Comparison of ENCODE assay signal across 15 mouse cellular contexts in genomic region chr11:63897856-63898508, GRCm38 (mm10). TPM values are rescaled to one million over a fixed set of nuclear protein-coding genes. Genes with fewer than 3 reads are reported as not detected.
A peak's percentile ranks its signal among the peaks of the same experiment; 100 is the strongest.
DNase-seq lines count a peak whose midpoint lies in the region; ATAC-seq and TF ChIP-seq lines count a peak whose summit lies in the region.
"Had no signal": no experiment of that assay in that cellular context is flagged by ENCODE, and none has a peak within 500 bp of the region (broad histone marks: within the 10 kb centered on the region; RNA-seq: fewer than 3 reads in every experiment).

No protein-coding gene starts in this region.

- H3K4me3 ChIP-seq in hindbrain, embryonic 12.5 days: no peak overlapping the region
- no peak overlapping the region for H3K4me3 ChIP-seq in hindbrain, embryonic 16.5 days (ENCODE audit: low read length)
- H3K4me3 ChIP-seq in ES-Bruce4 (ENCODE audit: low read depth, low read length): no peak overlapping the region
- H3K4me3 ChIP-seq in midbrain, embryonic 12.5 days: no peak overlapping the region
- H3K4me3 ChIP-seq in heart, embryonic 12.5 days: no peak overlapping the region
- no peak overlapping the region for H3K4me3 ChIP-seq in stomach, postnatal 0 days (ENCODE audit: low read depth, low read length)
- H3K4me3 ChIP-seq: erythroblast, embryonic 14.5 days; heart, adult 2 months; megakaryocyte, embryonic 14.5 days had no signal

- no peak for TF ChIP-seq EP300 in ES-Bruce4 (IDR thresholded peaks at IDR 0.05; ENCODE audit: insufficient read depth, low read depth, low read length)
- TF ChIP-seq EP300 in stomach, postnatal 0 days (optimal IDR thresholded peaks at IDR 0.05): no peak

- H3K27ac ChIP-seq in hindbrain, embryonic 12.5 days: peak overlapping the region; percentile 45; the same call in 1 of the 2 replicates
- H3K27ac ChIP-seq in hindbrain, embryonic 16.5 days (ENCODE audit: low read depth, low read length): no peak overlapping the region
- H3K27ac ChIP-seq in ES-Bruce4 (ENCODE audit: insufficient read depth, low read length): peak overlapping the region; percentile 80
- H3K27ac ChIP-seq in midbrain, embryonic 12.5 days (replicated peaks): peak overlapping the region; percentile 88
- H3K27ac ChIP-seq in heart, embryonic 12.5 days (ENCODE audit: poor library complexity, severe bottlenecking): no peak overlapping the region
- H3K27ac ChIP-seq in stomach, postnatal 0 days (replicated peaks): no peak overlapping the region
- H3K27ac ChIP-seq: heart, adult 2 months had no signal

- no peak for TF ChIP-seq CTCF in ES-Bruce4 (IDR thresholded peaks at IDR 0.05; ENCODE audit: low read depth, low read length)
- TF ChIP-seq CTCF in stomach, postnatal 0 days (IDR thresholded peaks at IDR 0.05; ENCODE audit: low read depth): no peak

- no peak for TF ChIP-seq POLR2A in ES-Bruce4 (IDR thresholded peaks at IDR 0.05; ENCODE audit: insufficient read depth, low read length)

- DNase-seq in embryo, embryonic 11 days: peak; percentile 48
- DNase-seq in stomach, postnatal 0 days (ENCODE audit: low spot score): no peak
- DNase-seq: cerebellum, adult 18-20 months; heart, adult 2 months; heart, postnatal 14 days; kidney, postnatal 10 days had no signal

- 0 out of 2 replicates have a peak, but pooled peaks have one; percentile 21 for ATAC-seq in hindbrain, embryonic 12.5 days (ENCODE audit: low FRiP score)
- ATAC-seq in hindbrain, embryonic 16.5 days: no peak
- peak; percentile 51 for ATAC-seq in midbrain, embryonic 12.5 days (ENCODE audit: low FRiP score, low read depth)
- no peak for ATAC-seq in heart, embryonic 12.5 days (ENCODE audit: insufficient number of reproducible peaks, low FRiP score)
- no peak; the same call in 1 of the 2 replicates for ATAC-seq in stomach, postnatal 0 days (ENCODE audit: low FRiP score, low TSS enrichment)
- ATAC-seq: intestine, embryonic 16.5 days had no signal

- peaks cover 27% of the 10 kb centered on the region for H3K4me1 ChIP-seq in hindbrain, embryonic 12.5 days
- no peaks in the 10 kb centered on the region for H3K4me1 ChIP-seq in hindbrain, embryonic 16.5 days (ENCODE audit: control insufficient read depth, insufficient read depth, low read depth, low read length)
- peaks cover 10% of the 10 kb centered on the region for H3K4me1 ChIP-seq in ES-Bruce4 (ENCODE audit: control insufficient read depth, insufficient read depth, low read length)
- peaks cover 59% of the 10 kb centered on the region for H3K4me1 ChIP-seq in midbrain, embryonic 12.5 days
- peaks cover 3% of the 10 kb centered on the region; the same call in 1 of the 2 replicates for H3K4me1 ChIP-seq in heart, embryonic 12.5 days (replicated peaks)
- H3K4me1 ChIP-seq in stomach, postnatal 0 days (replicated peaks; ENCODE audit: control insufficient read depth, insufficient read depth): no peaks in the 10 kb centered on the region
- H3K4me1 ChIP-seq: megakaryocyte, embryonic 14.5 days had no signal

- no peaks in the 10 kb centered on the region for H3K27me3 ChIP-seq in hindbrain, embryonic 12.5 days
- H3K27me3 ChIP-seq in hindbrain, embryonic 16.5 days (replicated peaks; ENCODE audit: control insufficient read depth, insufficient read depth, low read length): no peaks in the 10 kb centered on the region
- H3K27me3 ChIP-seq in ES-Bruce4 (ENCODE audit: control insufficient read depth, insufficient read depth, low read length, poor library complexity, severe bottlenecking): no peaks in the 10 kb centered on the region
- peaks cover 7% of the 10 kb centered on the region for H3K27me3 ChIP-seq in midbrain, embryonic 12.5 days
- no peaks in the 10 kb centered on the region for H3K27me3 ChIP-seq in heart, embryonic 12.5 days (replicated peaks)
- no peaks in the 10 kb centered on the region for H3K27me3 ChIP-seq in stomach, postnatal 0 days (ENCODE audit: control insufficient read depth, insufficient read depth, low read length)

- 33% methylated on average over 13 of the region's 13 CpGs for WGBS in hindbrain, embryonic 12.5 days
- 39% methylated on average over 13 of the region's 13 CpGs for WGBS in hindbrain, embryonic 16.5 days
- WGBS in midbrain, embryonic 12.5 days: 21% methylated on average over 13 of the region's 13 CpGs
- WGBS in heart, embryonic 12.5 days: 68% methylated on average over 13 of the region's 13 CpGs
- 78% methylated on average over 13 of the region's 13 CpGs for WGBS in stomach, postnatal 0 days

- no peak overlapping the region for H3K4me2 ChIP-seq in hindbrain, embryonic 12.5 days (replicated peaks)
- no peak overlapping the region for H3K4me2 ChIP-seq in hindbrain, embryonic 16.5 days (ENCODE audit: low read length)
- H3K4me2 ChIP-seq in midbrain, embryonic 12.5 days (replicated peaks): peak overlapping the region; percentile 19
- no peak overlapping the region for H3K4me2 ChIP-seq in heart, embryonic 12.5 days
- H3K4me2 ChIP-seq in stomach, postnatal 0 days (replicated peaks; ENCODE audit: low read depth): no peak overlapping the region
- H3K4me2 ChIP-seq: lung, embryonic 14.5 days had no signal

- no peaks in the 10 kb centered on the region for H3K36me3 ChIP-seq in hindbrain, embryonic 12.5 days
- H3K36me3 ChIP-seq in hindbrain, embryonic 16.5 days (ENCODE audit: control insufficient read depth, insufficient read depth, low read length): no peaks in the 10 kb centered on the region
- no peaks in the 10 kb centered on the region for H3K36me3 ChIP-seq in ES-Bruce4 (ENCODE audit: control insufficient read depth, insufficient read depth, low read length, poor library complexity, severe bottlenecking)
- H3K36me3 ChIP-seq in midbrain, embryonic 12.5 days: 0 out of 2 replicates have a peak, but pooled peaks cover 4% of the 10 kb centered on the region
- no peaks in the 10 kb centered on the region for H3K36me3 ChIP-seq in heart, embryonic 12.5 days
- H3K36me3 ChIP-seq in stomach, postnatal 0 days (ENCODE audit: control insufficient read depth, insufficient read depth, low read length): no peaks in the 10 kb centered on the region

- no peak overlapping the region for H3K9ac ChIP-seq in hindbrain, embryonic 12.5 days
- no peak overlapping the region for H3K9ac ChIP-seq in hindbrain, embryonic 16.5 days (ENCODE audit: low read depth, low read length)
- 0 out of 2 replicates have a peak overlapping the region, but pooled peaks have one; percentile 42 for H3K9ac ChIP-seq in ES-Bruce4 (ENCODE audit: low read depth, poor library complexity, severe bottlenecking)
- no peak overlapping the region; the same call in 1 of the 2 replicates for H3K9ac ChIP-seq in midbrain, embryonic 12.5 days (replicated peaks)
- no peak overlapping the region for H3K9ac ChIP-seq in heart, embryonic 12.5 days
- H3K9ac ChIP-seq in stomach, postnatal 0 days (ENCODE audit: low read length): no peak overlapping the region
- H3K9ac ChIP-seq: lung, embryonic 14.5 days had no signal

- H3K9me3 ChIP-seq in hindbrain, embryonic 12.5 days (replicated peaks): no peaks in the 10 kb centered on the region
- no peaks in the 10 kb centered on the region for H3K9me3 ChIP-seq in hindbrain, embryonic 16.5 days (ENCODE audit: control insufficient read depth, low read length)
- no peaks in the 10 kb centered on the region for H3K9me3 ChIP-seq in ES-Bruce4 (replicated peaks; ENCODE audit: control insufficient read depth, insufficient read depth, low read length, poor library complexity, severe bottlenecking)
- H3K9me3 ChIP-seq in midbrain, embryonic 12.5 days: no peaks in the 10 kb centered on the region
- H3K9me3 ChIP-seq in heart, embryonic 12.5 days (replicated peaks): no peaks in the 10 kb centered on the region
- no peaks in the 10 kb centered on the region for H3K9me3 ChIP-seq in stomach, postnatal 0 days (ENCODE audit: control insufficient read depth, low read length)
- H3K9me3 ChIP-seq: megakaryocyte, embryonic 14.5 days had no signal

RNA-seq across cellular contexts. Expression of gene Hs3st3b1, which starts 24.1 kb away (rescaled TPM):
- 11.2 and 15.1 TPM in 2 replicates for polyA plus RNA-seq in hindbrain, embryonic 12.5 days (2016; fragmentation: Nextera tagmentation; extraction: Ambion mirVana)
- 4.8 and 5.6 TPM in 2 replicates for polyA plus RNA-seq in hindbrain, embryonic 16.5 days (2015; fragmentation: Nextera tagmentation; extraction: Ambion mirVana)
- 8.4 and 9.6 TPM in 2 replicates for polyA plus RNA-seq in ES-Bruce4 (2011; ENCODE audit: insufficient read depth, insufficient read length, low read depth, missing spikeins)
- polyA plus RNA-seq in midbrain, embryonic 12.5 days (2016; fragmentation: Nextera tagmentation; extraction: Ambion mirVana): 20.1 and 22.0 TPM in 2 replicates
- polyA plus RNA-seq in heart, embryonic 12.5 days (2016; fragmentation: Nextera tagmentation; extraction: Ambion mirVana): 3.9 and 4.6 TPM in 2 replicates
- polyA plus RNA-seq in stomach, postnatal 0 days (2015; fragmentation: Nextera tagmentation; extraction: Ambion mirVana): 6.9 and 8.3 TPM in 2 replicates

Comparison
In these comparisons a context has a peak if more than half of its experiments do, and no peak if none do; other contexts are left out.
1. ATAC-seq: peak in hindbrain, embryonic 12.5 days (single experiment) and midbrain, embryonic 12.5 days (single experiment); none in hindbrain, embryonic 16.5 days (single experiment), heart, embryonic 12.5 days (single experiment) and stomach, postnatal 0 days (single experiment).
2. H3K27ac ChIP-seq: peak in hindbrain, embryonic 12.5 days (single experiment), ES-Bruce4 (single experiment) and midbrain, embryonic 12.5 days (single experiment); none in hindbrain, embryonic 16.5 days (single experiment), heart, embryonic 12.5 days (single experiment) and stomach, postnatal 0 days (single experiment).